21 mouse cellular contexts compared by ENCODE assay signal in the genomic region with DNA sequence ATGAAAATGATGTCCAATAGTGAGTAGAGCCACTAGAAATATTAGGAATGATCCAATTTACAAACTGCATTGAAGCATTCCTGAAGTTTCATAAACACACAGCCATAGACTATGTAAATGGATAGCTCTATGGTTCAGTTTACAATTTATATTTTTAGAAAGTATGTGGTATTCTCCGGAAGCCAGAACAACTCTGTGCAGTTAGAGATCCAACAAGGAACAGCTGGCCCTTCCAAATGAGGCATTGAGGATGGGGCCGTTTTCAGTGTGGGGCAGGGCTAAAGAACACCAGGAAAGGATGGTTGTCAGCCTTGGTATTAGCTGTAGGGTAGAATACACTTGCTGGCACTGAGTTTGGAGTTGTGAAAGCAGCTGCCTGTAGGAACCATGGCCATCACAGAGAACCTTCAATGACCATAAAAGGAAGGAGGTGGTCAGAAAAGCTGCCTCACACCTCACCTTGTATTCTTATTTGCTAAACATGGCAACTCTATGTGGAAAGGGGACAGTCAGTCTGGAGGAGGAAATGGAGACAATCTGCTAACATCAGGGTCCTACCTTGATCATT.
"Had no signal": no experiment of that assay in that cellular context is flagged by ENCODE, and none has a peak within 500 bp of the region (broad histone marks: within the 10 kb centered on the region; RNA-seq: fewer than 3 reads in every experiment).

No protein-coding gene starts in this region.

- H3K36me3 ChIP-seq: limb, embryonic 15.5 days; midbrain, embryonic 13.5 days; neural tube, embryonic 12.5 days; neural tube, embryonic 15.5 days had no signal

- DNase-seq: kidney, adult 11 months; kidney, adult 9 months; kidney, postnatal 25 days; layer of hippocampus, adult 9-11 months; liver, postnatal 0 days; lung, postnatal 10 days; right cerebral cortex, adult 18-20 months; right cerebral cortex, postnatal 14 days; right cerebral cortex, postnatal 4 days; thymus, adult 18-20 months; thymus, postnatal 36 days had no signal

- H3K4me3 ChIP-seq: layer of hippocampus, adult 2 months; limb, embryonic 15.5 days; midbrain, embryonic 13.5 days; neural tube, embryonic 12.5 days; neural tube, embryonic 15.5 days had no signal

- H3K27me3 ChIP-seq: midbrain, embryonic 13.5 days; neural tube, embryonic 12.5 days; neural tube, embryonic 15.5 days had no signal

- H3K4me2 ChIP-seq: limb, embryonic 15.5 days; liver, embryonic 11.5 days; midbrain, embryonic 13.5 days; neural tube, embryonic 12.5 days; neural tube, embryonic 15.5 days had no signal

- ATAC-seq: inflammation-experienced regulatory T-cells, adult 6 months; liver, postnatal 0 days; midbrain, embryonic 13.5 days; midbrain, embryonic 16.5 days had no signal

- H3K9ac ChIP-seq: limb, embryonic 15.5 days; liver, embryonic 14.5 days; liver, postnatal 0 days; midbrain, embryonic 13.5 days; neural tube, embryonic 12.5 days; neural tube, embryonic 15.5 days had no signal

- H3K4me1 ChIP-seq: limb, embryonic 15.5 days; midbrain, embryonic 13.5 days; neural tube, embryonic 12.5 days; neural tube, embryonic 15.5 days had no signal

- H3K27ac ChIP-seq: layer of hippocampus, adult 2 months; limb, embryonic 15.5 days; liver, embryonic 14.5 days; macrophage; midbrain, embryonic 13.5 days; neural tube, embryonic 12.5 days; neural tube, embryonic 15.5 days had no signal

- H3K9me3 ChIP-seq: limb, embryonic 15.5 days; midbrain, embryonic 13.5 days; neural tube, embryonic 12.5 days; neural tube, embryonic 15.5 days had no signal
